Mouse (Mus musculus): ENCODE data around the gene Ccdc162. TPM values are rescaled to one million over a fixed set of nuclear protein-coding genes. Genes with fewer than 3 reads are reported as not detected.

Ccdc162 gene
- total RNA-seq, 4 experiments from 2014 or later: 0.63 to 0.92 (median 0.80) TPM

DNA sequence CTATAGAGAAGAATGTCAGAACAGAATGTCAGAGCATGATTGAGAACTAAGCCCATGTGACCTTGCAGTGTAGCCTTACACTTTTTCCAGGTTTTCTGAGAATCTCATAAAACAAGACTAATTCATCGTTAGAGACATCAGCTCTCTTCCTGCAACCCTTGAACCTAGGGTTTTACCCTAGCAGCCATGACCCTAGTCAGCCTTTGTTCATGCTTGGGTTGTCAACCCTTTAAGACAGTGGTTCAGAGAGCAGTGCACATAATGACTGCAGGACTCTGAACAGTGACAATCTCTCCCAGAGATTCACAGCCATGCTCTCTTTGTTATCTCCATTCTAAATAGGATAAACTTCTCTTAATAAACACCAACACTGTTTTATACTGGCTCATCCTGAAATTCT lies 137.9 kb downstream of the Ccdc162 start:
- no peak for DNase-seq (ENCODE audit: low spot score in 2 of 2)

DNA sequence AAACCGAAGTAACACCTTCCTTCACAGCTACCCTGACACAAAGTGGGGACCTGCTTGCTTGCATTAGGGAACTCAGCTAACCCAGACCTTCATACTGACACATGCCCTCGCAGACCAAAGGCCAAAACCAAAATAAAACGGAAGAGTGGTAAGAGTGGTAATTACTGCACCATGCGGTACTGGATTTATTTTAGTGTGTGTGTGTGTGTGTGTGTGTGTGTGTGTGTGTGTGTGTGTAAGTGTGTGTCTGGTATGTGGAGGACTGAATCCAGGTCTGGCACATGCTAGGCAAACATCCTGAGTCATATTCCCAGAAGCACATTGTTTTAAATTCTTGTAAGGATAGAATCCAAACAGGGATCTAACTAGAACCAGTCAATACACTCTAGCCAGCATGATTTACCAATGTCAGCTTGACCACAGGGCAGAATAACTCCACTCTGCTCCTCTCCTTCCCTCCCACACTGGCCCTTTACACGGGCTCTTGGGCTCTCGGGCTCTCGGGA lies 140.1 kb downstream of the Ccdc162 start:
- DNase-seq (ENCODE audit: low spot score in 2 of 2): no peak

DNA sequence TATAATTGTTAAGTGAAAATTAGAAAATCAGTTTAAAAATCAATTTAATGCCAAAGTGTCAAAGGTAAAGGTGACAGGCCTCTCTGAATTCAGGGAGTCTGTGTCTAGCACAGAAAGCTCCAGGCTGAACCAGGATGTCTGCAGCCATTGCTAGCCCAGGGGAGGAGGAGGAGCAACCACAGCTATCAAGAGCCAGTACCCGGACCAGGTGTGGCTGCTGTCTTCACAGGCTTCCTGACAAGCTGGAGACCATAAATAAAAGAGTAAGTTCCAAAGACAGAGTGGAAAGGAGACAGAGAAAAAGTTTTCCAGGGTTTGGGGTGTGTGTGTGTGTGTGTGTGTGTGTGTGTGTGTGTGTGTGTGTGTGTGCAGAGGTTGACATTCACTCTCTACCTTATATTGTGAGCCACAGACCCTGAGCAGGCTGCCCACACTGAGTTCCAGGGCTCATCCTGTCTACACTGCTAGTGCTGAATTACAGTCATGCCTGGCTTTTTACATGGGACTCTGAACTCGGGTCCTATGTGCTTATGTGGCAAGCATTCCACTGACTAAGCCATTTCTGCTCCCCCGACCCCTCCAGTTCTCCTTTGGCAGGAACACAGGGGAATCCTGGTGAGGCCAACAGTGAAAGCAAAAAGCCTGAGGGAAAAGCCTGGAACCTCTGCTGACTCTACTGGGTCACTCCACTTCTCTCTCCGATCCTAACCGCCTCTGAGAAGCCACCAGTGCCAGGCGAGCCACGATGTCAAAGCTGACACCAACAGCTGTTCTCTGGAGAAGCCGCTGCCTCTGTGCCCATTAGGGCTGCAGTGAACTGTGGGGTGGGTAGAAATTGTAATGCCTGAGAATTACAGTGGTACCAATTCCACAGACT lies 140.7 kb downstream of the Ccdc162 start:
- DNase-seq (ENCODE audit: low spot score in 2 of 2): no peak

DNA sequence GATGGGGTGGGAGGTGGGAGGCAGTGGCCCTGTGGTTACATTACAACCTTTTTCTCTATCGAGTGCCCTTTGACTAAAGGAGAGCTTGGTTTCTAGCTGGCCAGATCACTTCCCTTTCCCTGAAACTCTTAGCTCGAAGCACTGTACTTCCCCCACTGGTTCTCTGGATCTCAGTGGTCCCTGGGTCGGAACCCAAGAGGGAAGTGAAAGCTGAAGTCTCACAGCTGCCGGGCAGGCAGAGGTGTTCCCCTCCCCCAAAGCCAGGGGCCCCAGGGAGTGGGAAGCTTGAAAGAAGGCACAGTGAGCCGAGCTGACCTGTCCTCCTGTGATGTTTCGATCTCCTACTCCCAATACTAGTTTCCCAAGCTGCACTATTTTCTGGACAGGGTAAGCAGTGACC lies 143.2 kb downstream of the Ccdc162 start:
- no peak for DNase-seq (ENCODE audit: low spot score in 2 of 2)

DNA sequence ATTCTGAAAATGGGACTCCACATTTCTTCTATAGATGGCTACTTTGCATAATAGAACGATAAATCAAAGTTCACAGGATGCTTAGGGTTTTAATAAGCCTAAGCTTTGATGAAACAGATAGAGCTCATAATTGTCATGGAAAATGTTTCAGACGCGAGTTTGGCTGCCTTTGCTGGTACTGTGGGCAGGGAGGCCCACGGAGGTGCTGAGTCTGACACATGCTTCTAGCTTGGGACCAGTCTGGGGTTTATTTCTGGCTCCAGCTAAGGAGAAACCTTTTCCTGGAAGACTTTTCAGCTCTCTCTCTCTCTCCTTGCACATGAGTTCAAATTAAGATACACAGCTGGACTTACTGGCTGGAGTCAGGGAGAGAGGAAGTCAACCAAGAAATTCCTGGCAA lies 144.2 kb downstream of the Ccdc162 start:
- DNase-seq (ENCODE audit: low spot score in 2 of 2): no peak

DNA sequence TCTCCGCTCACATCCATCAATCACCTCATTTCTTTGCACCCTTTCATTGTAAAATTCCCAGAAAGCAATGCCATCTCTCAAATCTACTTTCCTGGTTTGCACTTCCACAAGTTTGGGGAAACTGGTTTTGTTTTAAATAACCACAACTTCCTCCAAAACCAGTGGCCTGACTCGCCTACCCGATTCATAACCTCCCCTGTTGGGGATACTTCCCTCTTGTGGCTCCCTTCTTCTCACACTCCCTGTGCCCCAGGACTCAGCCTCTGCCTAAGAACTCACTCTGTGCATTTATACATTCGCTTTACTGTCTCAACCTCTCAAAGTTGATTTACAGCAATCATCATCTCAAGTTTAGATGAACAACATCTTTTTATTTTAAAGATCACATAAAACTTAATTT lies 145.4 kb downstream of the Ccdc162 start:
- DNase-seq (ENCODE audit: low spot score in 2 of 2): no peak

DNA sequence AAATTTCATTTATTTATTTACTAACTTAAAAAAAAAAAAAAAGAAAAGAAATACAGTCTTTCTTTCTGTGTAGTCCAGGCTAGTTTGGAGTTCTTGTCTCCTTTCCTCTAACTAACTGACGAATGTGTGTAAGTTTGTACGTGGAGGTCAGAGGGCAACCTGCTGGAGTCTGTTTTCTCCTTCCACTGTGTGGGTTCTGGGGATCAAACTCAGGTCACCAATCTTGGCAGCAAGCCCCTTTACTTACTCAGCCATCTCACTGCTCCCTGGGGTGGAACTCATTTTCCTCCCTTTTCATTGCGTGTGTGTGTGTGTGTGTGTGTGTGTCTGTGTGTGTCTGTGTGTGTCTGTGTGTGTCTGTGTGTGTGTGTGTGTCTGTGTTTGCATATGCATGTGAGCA lies 148.1 kb downstream of the Ccdc162 start:
- DNase-seq (ENCODE audit: low spot score in 2 of 2): no peak

DNA sequence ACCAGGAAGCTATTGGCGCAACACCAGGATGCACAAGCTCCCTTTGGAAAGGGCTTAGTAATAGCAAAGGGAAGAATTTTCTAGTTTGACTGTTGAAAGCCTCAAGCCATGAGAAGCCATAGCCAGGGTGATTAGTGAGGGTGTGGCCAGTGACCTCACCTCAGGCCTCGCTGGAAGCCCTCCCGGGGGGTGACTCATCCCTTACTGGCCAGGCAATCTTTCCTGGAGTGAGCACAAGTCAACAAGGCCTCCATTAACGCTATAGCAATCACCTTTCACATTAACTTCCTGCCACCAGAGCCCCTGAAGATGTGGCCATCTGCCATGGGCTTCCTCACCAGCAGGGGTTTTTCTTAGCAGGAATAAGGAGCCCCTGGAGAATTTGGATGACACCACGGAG lies 151.3 kb downstream of the Ccdc162 start:
- peak; percentile 51 to 59 for DNase-seq (ENCODE audit: low spot score in 2 of 2)

DNA sequence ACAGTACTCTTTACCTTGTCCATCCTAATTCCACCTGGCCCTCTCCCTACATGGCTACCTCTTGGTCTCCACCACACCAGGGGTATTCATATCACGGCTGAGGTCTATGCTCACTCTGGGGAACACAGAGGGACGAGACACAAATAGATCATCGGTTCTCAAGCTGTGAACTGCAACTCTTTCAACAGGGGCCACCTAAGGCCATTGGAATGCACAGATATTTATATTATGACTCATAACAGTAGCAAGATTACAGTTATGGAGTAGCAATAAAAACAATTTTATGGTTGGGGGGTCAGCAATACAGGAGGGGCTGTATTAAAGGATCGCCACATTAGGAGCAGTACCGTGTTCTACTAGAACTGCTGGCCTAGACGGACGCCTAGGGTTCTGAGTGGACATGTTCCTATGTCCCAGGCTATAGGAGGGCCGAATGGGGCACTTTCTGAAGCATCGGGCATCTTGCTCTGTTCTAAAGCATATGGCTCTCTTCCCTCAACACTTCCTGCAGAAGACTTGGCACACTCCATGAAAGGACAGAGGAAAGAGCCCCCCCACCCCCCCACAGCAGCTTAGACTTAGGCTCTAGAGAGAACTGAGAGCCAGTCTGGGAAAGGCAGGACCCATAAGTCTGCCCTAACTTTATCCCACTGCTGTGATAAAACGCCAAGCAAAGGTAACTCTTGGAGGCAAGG lies 154.6 kb downstream of the Ccdc162 start:
- DNase-seq (ENCODE audit: low spot score in 2 of 2): no peak

DNA sequence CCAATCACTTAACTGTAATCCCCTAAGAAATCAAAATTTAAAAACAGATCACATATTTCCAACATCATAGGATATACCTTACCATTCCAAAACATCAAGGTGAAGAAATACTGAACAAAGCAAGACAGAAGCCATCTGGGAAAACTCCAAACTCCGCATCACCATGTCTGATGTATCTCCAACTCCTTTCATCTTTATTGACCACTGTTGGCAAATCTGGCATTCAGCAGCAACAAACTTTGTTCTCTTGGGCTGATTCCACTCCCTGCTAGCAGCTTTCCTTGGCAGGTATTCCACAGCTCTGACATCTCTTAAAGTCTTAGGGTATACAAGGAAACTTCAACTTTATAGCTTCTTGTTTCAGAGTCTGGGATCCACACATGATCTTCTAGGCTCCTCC lies 158.0 kb downstream of the Ccdc162 start:
- DNase-seq (ENCODE audit: low spot score in 2 of 2): no peak

DNA sequence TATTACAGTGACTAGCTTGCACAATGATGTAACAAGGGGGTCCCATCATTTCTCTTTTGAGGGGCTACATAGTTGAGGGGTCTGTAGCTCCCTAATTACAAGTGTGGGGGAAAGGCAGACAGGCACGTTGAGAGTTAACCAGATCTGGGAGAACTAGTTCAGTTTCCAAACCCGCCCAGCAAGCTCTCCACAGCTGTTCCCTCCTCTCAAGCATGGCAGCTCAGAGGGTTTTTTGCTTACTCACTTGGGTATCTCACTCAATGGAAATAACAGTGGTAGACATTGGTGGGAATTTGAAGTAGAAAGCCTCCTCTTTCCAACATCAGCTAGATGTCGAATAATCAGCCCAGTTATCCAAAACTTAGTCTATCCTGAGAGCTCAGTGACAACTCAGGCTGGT lies 161.4 kb downstream of the Ccdc162 start:
- no peak for DNase-seq (ENCODE audit: low spot score in 2 of 2)

DNA sequence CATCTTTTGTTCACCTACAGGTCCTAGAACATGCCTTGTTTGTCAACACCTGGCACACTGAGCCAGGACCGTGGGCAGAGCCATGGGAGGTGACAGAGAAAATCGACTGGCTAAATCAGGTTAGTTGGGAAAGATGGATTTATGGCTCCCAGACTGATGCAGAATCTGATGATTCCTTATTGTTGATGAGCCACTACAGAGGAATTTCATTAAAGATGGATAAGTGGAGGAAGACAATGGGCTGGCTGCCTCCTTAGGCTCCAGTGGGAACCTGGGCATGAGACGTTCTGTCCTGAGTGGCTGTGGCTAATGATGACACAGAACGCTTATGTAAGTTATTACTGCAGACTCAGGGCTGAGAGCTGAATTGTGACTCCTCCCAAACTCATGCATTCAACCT lies 162.7 kb downstream of the Ccdc162 start:
- DNase-seq (ENCODE audit: low spot score in 2 of 2): no peak

DNA sequence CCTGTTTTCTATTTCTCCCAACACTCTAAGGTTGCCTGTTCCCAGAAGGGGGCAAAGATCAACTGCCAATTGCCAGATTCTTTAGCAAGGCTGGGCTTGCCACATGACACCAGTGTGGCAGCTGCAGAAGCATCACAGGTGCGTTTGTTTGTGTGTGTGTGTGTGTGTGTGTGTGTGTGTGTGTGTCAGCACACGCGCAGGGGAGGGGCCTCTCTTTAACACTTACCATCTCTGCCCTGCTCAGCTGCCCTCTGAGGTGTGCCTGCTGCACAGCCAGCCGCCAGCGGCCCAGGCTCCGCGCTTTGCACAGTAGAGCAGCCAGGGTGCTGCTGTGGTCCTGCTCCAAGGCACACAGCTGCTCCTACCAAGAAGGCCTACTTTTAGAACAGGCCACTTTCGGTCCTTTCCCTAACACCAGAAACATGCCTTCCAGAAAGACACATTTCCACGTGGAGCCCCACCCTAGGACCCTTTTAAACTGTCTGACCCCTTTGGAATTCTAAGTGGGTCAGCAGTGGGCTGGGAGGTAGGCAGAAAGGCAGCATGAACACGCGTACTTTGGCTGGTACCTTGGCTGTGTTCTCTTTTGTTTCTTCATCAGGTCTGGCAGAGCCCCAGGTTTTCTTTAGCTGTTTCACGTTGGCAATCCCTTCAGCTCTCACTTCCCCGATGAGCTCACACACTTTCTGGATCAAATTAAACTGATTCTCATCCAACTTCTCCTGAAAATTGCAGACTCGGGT lies 163.4 kb downstream of the Ccdc162 start:
- peak; percentile 48 to 52 for DNase-seq (ENCODE audit: low spot score in 2 of 2)

DNA sequence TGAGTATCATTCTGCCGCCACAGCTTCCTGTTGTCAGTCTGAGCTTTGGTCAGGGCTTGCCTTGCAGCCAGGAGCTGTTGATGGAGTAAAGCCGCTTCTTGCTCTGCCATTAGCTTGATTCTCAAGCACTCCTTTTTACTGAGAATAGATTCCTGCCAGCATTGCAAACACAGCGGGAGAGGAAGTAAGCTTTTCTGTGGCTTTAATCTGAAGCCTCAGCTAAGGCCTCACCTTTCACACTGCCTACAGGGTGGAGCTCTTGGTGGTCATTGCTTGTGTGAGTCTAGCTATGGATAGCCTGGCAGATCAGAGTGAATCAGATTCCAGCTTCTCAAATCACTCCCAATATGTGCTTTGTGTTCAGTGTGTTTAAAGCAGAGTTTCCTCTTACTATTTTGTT lies 164.1 kb downstream of the Ccdc162 start:
- no peak for DNase-seq (ENCODE audit: low spot score in 2 of 2)

DNA sequence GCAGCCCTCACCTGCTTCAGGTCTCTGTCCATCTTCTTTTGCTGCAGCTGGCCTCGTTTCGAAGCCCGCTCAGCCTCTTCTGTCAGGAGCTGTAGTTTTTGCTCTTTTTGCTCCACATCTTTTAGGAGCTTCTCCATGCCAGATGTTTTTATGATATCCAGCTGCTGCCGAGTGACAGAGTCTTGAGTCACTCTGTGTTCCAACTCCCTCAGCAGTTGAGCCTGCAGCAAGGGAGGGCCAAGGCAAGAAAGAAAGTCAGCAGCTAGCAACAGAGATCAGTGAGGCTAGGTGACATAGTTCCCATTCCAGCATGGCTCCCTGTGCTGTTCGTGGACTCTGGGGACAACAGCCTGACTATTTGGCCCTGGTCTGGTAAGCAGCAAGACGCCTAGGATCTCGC lies 165.7 kb downstream of the Ccdc162 start:
- no peak for DNase-seq (ENCODE audit: low spot score in 2 of 2)

DNA sequence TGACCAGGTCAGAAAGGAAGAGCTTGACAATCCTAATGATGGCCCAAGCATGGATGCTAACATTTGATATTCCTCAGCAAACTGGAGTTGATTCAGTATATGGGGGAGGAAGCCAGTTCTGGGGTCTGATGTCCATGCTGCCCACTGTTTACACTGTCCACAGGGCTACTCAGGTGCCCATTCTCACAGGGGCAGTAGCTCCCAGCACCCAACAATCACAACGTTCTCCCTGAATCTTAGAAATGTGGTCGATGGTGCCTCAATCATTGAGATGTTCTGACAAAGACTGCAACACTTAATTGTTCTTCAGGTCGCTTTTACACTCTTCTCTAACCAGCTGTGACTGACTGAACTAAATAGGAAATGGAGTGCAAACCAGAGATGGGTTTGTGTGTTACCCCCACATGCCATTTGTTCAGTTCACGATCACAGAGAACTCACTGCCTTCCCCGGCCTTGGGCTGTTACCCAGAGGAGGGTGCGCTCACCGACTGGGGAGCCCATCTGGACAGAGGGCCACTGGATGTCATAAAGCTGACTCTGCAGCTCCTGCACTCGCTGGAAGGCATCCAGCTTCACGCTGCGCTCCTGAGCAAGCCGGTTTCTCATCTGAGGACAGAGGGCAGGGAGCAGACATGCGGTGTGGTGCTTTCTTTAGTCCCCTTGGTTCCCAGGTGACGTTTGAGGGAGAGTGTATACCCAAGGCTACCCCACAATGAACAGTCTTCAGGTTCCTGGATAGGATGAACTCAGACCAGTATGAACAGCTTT lies 169.9 kb downstream of the Ccdc162 start:
- DNase-seq (ENCODE audit: low spot score in 2 of 2): no peak

DNA sequence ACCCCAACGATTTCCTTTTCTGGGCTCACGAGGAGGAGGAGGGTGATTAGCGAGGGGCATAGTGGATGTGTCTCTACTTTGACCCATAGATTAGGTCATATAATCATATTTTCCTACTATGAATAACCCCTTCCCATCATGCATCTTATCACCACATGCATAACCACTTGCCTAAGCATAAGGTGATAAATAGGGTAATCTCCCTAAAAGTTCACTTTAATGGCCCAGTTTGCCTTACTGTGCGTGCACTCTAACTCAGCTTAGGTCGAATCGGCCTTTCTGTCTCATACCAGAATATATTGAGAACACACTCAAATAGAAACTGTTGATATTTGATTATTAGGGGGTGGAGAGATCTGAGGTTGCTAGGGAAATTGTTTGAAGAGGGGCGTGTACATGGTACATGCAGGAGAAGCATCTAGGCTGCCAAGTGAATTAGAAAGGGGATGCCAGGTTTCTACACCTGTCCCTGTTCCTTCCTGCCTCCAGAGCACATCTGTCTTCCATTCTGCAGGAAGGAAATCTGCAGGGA lies 171.1 kb downstream of the Ccdc162 start:
- DNase-seq (ENCODE audit: low spot score in 2 of 2): no peak

DNA sequence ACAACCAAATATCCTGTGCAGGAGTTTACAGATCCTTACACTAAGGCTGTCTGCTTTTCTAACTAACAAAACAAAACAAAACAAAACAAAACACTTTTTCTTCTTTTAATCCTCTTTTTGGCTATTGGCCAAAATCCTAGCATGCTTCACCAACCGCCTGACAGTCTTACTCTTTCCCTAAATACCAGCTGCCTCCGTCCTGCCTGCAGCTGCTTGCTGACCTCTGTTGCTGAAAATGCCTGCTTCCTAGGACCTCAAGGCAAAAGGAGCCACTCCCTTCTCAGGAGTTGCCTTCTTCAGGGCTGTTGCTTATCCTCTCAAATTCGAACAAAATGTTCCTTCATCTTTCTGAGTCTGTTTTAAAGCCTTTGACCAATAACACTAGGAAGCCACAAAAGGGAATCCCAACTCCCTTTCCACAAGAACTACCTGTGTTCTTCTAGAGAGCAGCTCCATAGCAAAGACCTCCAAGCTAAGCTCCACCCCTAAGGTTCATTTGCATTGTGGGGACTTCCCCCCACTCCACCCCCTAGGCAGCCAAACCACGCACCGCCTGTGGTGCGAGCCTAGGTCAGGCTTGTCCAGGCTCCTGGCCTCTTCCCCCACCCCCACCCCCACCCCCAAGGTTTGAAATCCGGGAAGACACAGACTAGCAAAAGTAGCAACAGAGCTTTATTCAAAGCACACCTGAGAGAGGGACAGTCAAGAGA lies 171.8 kb downstream of the Ccdc162 start:
- DNase-seq (ENCODE audit: low spot score in 2 of 2): no peak

DNA sequence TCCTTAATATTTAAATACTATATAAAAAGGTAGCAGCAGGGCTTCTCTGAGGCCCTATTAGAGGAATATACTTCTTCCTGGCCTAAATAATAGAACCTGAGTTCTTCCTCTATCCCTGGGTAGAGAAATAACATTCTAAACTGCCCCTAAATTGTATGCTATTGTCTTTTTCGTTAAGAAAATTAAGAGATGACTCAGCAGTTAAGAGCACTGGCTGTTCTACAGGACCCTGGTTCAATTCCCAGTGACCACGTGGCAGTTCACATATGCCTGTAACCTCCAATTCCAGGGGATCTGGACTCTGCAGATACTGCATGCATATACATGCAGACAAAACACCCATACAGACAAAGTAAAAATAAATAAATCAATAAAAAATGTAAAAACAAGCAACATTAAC lies 172.6 kb downstream of the Ccdc162 start:
- no peak for DNase-seq (ENCODE audit: low spot score in 2 of 2)

DNA sequence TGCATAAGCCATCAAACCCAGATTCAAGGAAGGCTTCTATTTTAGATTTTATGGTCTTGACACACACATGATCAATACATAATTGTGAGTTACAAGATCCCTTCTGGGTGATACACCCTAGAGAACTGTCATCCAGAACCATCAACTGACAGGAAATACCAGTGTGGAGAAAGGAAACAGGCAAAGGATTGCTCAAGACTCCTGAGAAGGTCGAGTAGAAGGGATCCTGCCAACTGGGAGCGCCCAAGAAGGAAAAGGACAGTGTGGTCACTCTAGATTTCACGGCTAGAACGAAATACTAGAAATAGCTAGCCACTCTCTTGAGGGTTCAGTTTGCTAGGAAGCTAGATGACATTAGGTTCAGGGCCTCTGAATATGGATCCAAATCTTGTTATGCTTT lies 173.0 kb downstream of the Ccdc162 start:
- DNase-seq (ENCODE audit: low spot score in 2 of 2): no peak

Data from gastrocnemius, adult 8-10 months (tissue).